Mouse (Mus musculus) small intestine, adult 2 months (tissue): ENCODE measurements around the gene Pcbd2.

Experiments used
- CTCF ChIP-seq: fragments of 200-500 bp; IDR thresholded peaks from 2 replicates; pipeline ENCODE4 v1.5.1; 2012; ENCODE audit warnings: low read depth, mild to moderate bottlenecking, control low read depth, inconsistent platforms, low read length, moderate library complexity, mixed read lengths; ENCODE audit not compliant: insufficient replicate concordance, insufficient read length; ENCODE audit errors: extremely low read depth
- POLR2A ChIP-seq: fragments of 200-500 bp; IDR thresholded peaks from 2 replicates; pipeline ENCODE4 v1.6.1; 2012; ENCODE audit warnings: low read depth, mild to moderate bottlenecking, control low read depth, inconsistent platforms, low read length, moderate library complexity

DNA sequence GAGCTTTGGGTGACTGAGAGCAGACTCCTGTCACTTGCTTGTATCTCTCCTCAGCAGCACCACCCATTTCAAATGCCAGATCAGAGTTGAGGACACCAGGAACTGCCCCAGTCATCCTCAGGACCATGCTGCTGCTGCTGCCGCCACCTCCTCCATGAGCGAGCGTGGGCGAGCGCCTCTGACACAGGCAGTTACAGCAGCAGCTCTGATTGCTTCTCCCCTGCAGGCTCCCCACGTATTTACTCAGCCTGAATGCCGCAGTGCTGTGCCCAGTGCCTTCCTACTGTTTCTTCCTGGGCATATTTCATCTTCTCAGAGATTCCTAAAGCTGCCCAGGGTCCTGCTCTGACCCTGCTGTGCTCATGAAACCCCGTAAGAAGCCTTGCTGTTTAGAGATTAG, 15.1 kb downstream of the Pcbd2 start:
- no peak for TF ChIP-seq CTCF
- TF ChIP-seq POLR2A: no peak
